Mouse (Mus musculus) kidney, embryonic 16.5 days (tissue): ENCODE measurements around the gene Mafb. TPM values are rescaled to one million over a fixed set of nuclear protein-coding genes. Genes with fewer than 3 reads are reported as not detected.

Experiments used
- ATAC-seq: fragments of 200-750 bp; cut with Nextera tagmentation; 2 replicates; pipeline ENCODE4 v1.8.0; 2017; ENCODE audit warnings: moderate TSS enrichment; ENCODE audit not compliant: low FRiP score, low TSS enrichment
- H3K27ac ChIP-seq: fragments of 300-500 bp; sonication (generic); 2 replicates; pipeline ENCODE4 v1.5.1; 2014; ENCODE audit warnings: low read length
- H3K27me3 ChIP-seq: fragments of 300-500 bp; sonication (generic); 2 replicates; pipeline ENCODE4 v1.6.1; 2014; ENCODE audit warnings: low read length, control low read depth, mixed read lengths; ENCODE audit not compliant: insufficient read depth
- H3K36me3 ChIP-seq: fragments of 300-500 bp; sonication (generic); 2 replicates; pipeline ENCODE4 v1.6.1; 2014; ENCODE audit warnings: low read length, control low read depth, mixed read lengths; ENCODE audit not compliant: insufficient read depth
- H3K4me1 ChIP-seq: fragments of 300-500 bp; sonication (generic); 2 replicates; pipeline ENCODE4 v1.6.1; 2014; ENCODE audit warnings: low read length, control low read depth, mixed read lengths; ENCODE audit not compliant: insufficient read depth
- H3K4me2 ChIP-seq: fragments of 300-500 bp; sonication (generic); replicated peaks from 2 replicates; pipeline ENCODE4 v1.6.1; 2014; ENCODE audit warnings: low read depth, low read length
- H3K4me3 ChIP-seq: fragments of 300-500 bp; sonication (generic); 2 replicates; pipeline ENCODE4 v1.5.1; 2014; ENCODE audit warnings: mild to moderate bottlenecking, low read length
- H3K9ac ChIP-seq: fragments of 300-500 bp; sonication (generic); replicated peaks from 2 replicates; pipeline ENCODE4 v1.6.1; 2014; ENCODE audit warnings: low read length
- H3K9me3 ChIP-seq: fragments of 300-500 bp; sonication (generic); 2 replicates; pipeline ENCODE4 v1.6.1; 2016; ENCODE audit warnings: low read length, control low read depth
- WGBS: fragments of 180-500 bp; shearing (Covaris S2); extraction: QIAGEN DNeasy Blood & Tissue Kit; methylation state at CpG from one replicate; pipeline ENCODE4 v1.1.7; 2014; 5-methylcytosine and 5-hydroxymethylcytosine counted together
- polyA plus RNA-seq: library from polyadenylated mRNA; unstranded; fragments of >200 nt; fragmentation: Nextera tagmentation; extraction: Ambion mirVana; gene quantifications from 2 replicates; pipeline ENCODE4 v1.2.1, GENCODE M21; 2015

The Mafb gene
- polyA plus RNA-seq, 1 experiment from 2014 or later: 31.4 TPM

DNA sequence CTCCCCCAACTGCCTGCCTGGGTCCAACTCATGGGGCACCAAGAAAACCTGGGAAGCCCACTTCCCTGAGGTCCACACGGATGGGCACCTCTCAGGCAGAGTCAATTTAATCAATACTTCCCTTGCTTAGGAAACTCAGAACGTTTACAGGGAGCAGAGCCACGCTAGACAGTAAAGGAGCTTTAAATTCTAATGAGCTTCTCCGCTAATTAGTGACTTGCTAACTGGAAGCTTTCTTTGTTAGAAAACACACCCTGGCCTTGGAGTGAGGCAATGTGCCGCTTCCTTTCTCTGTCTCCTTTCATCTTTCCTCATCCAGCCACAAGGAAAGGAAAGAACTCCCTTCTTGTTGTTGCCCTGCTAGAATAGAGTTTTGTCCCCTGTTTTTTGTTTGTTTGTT lies 21.7 kb upstream of the Mafb start:
- Histone ChIP-seq H3K36me3 (no peaks in the 10 kb centered on the region), H3K27me3 (peaks cover 3% of the 10 kb centered on the region; the same call in 1 of the 2 replicates), H3K27ac (no peak overlapping the region), H3K4me2 (no peak overlapping the region), H3K4me1 (peaks cover 2% of the 10 kb centered on the region; the same call in 1 of the 2 replicates), H3K4me3 (no peak overlapping the region), H3K9me3 (no peaks in the 10 kb centered on the region), H3K9ac (no peak overlapping the region)
- WGBS: 41% methylated on average over 5 of the region's 5 CpGs
- no peak for ATAC-seq

GRCm38 (mm10) chr2:160383418-160383817 lies 16.6 kb upstream of the Mafb start:
- Histone ChIP-seq H3K4me3 (no peak overlapping the region), H3K27ac (no peak overlapping the region), H3K9ac (no peak overlapping the region), H3K4me1 (peaks cover 10% of the 10 kb centered on the region; the same call in 1 of the 2 replicates), H3K36me3 (no peaks in the 10 kb centered on the region), H3K4me2 (no peak overlapping the region), H3K9me3 (no peaks in the 10 kb centered on the region), H3K27me3 (peaks cover 11% of the 10 kb centered on the region; the same call in 1 of the 2 replicates)
- ATAC-seq: peak; percentile 84; the same call in 1 of the 2 replicates
- WGBS: 40% methylated on average over 3 of the region's 3 CpGs

GRCm38 (mm10) chr2:160378271-160378670 lies 11.4 kb upstream of the Mafb start:
- no peaks in the 10 kb centered on the region for H3K36me3 ChIP-seq
- 0 out of 2 replicates have a peak, but pooled peaks cover 5% of the 10 kb centered on the region for H3K4me1 ChIP-seq
- H3K4me3 ChIP-seq: no peak overlapping the region
- ATAC-seq: peak; percentile 12; the same call in 1 of the 2 replicates
- peaks cover 33% of the 10 kb centered on the region for H3K27me3 ChIP-seq
- no peaks in the 10 kb centered on the region for H3K9me3 ChIP-seq
- no peak overlapping the region for H3K9ac ChIP-seq
- H3K4me2 ChIP-seq: no peak overlapping the region
- H3K27ac ChIP-seq: no peak overlapping the region
- 50% methylated on average over 4 of the region's 4 CpGs for WGBS

- H3K4me3 ChIP-seq: no peak overlapping the region
- no peaks in the 10 kb centered on the region for H3K9me3 ChIP-seq
- H3K36me3 ChIP-seq: no peaks in the 10 kb centered on the region
- no peak overlapping the region for H3K27ac ChIP-seq
- no peak overlapping the region for H3K4me2 ChIP-seq
- no peak for ATAC-seq
- H3K9ac ChIP-seq: no peak overlapping the region
- WGBS: 50% methylated on average over 5 of the region's 5 CpGs
- H3K27me3 ChIP-seq: peaks cover 44% of the 10 kb centered on the region
- H3K4me1 ChIP-seq: no peaks in the 10 kb centered on the region
Observed at GRCm38 (mm10) chr2:160376236-160376635, 9.4 kb upstream of the Mafb start.

DNA sequence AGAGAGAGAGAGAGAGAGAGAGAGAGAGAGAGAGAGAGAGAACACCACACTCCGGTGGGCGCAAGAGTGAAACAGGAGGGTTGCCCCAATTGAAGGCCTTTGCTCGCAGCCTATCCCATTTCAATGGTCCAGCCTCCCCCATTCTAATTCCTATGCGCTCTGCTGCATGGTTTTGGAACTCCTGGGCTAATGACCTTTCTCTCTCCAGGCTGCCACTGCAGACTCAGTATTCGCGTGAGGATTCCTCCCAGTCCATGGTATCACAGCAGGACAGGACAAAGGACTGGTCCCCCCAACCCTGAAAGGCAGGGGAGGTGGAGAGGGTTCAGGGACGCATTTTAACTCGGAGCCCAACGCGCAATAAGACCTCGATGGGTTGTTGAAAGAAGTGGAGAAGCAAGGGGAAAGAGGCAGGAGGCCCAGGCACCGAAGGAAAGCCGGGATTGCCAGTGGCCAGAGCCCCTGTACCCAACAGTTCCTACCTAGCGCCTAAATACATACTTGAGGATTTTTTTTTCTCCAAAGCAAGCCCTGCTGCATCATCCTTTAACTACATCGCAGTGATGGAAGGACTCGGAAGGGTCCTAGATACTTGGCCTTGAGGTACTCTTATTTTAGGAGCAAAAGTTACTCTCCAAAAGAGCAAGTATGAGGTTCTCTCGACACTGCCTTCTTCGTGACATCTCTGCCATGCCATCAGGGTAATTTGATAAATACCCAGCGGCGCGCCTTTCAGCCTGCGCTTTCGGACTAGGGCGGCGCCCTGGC lies 3.0 kb upstream of the Mafb start:
- WGBS: 6% methylated on average over 25 of the region's 25 CpGs
- peak overlapping the region; percentile 99 for H3K4me2 ChIP-seq
- H3K27ac ChIP-seq: no peak overlapping the region
- peaks cover 66% of the 10 kb centered on the region for H3K27me3 ChIP-seq
- 0 out of 2 replicates have a peak overlapping the region, but pooled peaks have one; percentile 50 for H3K9ac ChIP-seq
- no peak for ATAC-seq
- peaks cover 34% of the 10 kb centered on the region for H3K4me1 ChIP-seq
- peak overlapping the region; percentile 40; the same call in 1 of the 2 replicates for H3K4me3 ChIP-seq
- H3K9me3 ChIP-seq: no peaks in the 10 kb centered on the region
- no peaks in the 10 kb centered on the region for H3K36me3 ChIP-seq

GRCm38 (mm10) chr2:160368422-160369357 lies 1.8 kb upstream of the Mafb start:
- Histone ChIP-seq H3K4me3 (peak overlapping the region; percentile 40), H3K36me3 (no peaks in the 10 kb centered on the region), H3K4me1 (peaks cover 34% of the 10 kb centered on the region), H3K9me3 (no peaks in the 10 kb centered on the region), H3K27ac (no peak overlapping the region), H3K27me3 (peaks cover 64% of the 10 kb centered on the region), H3K4me2 (peak overlapping the region; percentile 99), H3K9ac (peak overlapping the region; percentile 50)
- ATAC-seq: no peak
- 1% methylated on average over 52 of the region's 52 CpGs for WGBS

DNA sequence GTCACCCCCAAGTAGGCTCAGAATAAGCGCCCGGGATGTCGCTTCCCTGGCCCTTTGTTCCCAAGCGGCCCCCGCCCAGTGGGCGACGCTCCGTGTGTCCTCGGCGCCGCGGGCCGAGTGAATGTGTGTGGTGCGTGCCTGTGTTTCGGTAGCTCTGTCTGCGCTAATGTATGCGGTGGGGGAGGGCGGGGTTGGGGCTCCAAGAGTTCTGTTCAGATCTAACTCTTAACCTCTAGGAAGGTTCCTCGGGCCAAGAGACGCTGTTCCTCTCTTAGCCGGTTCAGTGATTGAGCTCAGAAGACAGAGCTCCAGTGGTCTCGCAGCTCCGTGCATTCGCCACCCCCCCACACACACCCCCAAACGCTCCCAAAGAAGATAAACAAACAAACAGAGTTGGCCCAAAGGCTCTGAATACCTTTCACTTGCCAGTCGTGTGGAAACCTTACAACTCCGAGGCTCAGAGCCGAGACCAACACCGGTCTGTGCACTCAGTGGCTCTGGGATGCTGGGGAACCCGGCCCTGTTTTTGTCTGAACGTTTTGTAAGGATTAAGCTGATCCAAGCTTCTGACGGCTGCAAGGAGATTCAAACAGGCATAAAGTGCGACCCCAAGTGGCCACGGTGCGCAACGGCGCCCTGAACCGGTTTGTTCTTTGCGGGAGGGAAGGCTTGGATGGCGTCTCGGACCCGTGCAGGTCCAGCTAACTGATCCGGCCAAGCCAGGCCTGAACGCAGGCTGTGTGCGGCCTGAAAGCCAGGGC lies 763 bp upstream of the Mafb start:
- H3K27me3 ChIP-seq: peaks cover 65% of the 10 kb centered on the region
- H3K9ac ChIP-seq: peak overlapping the region; percentile 77
- H3K36me3 ChIP-seq: no peaks in the 10 kb centered on the region
- H3K4me1 ChIP-seq: peaks cover 34% of the 10 kb centered on the region
- peak overlapping the region; percentile 99 for H3K4me2 ChIP-seq
- WGBS: under 1% methylated on average over 45 of the region's 45 CpGs
- H3K4me3 ChIP-seq: peak overlapping the region; percentile 58
- no peaks in the 10 kb centered on the region for H3K9me3 ChIP-seq
- ATAC-seq: peak; percentile 65
- H3K27ac ChIP-seq: peak overlapping the region; percentile 81

DNA sequence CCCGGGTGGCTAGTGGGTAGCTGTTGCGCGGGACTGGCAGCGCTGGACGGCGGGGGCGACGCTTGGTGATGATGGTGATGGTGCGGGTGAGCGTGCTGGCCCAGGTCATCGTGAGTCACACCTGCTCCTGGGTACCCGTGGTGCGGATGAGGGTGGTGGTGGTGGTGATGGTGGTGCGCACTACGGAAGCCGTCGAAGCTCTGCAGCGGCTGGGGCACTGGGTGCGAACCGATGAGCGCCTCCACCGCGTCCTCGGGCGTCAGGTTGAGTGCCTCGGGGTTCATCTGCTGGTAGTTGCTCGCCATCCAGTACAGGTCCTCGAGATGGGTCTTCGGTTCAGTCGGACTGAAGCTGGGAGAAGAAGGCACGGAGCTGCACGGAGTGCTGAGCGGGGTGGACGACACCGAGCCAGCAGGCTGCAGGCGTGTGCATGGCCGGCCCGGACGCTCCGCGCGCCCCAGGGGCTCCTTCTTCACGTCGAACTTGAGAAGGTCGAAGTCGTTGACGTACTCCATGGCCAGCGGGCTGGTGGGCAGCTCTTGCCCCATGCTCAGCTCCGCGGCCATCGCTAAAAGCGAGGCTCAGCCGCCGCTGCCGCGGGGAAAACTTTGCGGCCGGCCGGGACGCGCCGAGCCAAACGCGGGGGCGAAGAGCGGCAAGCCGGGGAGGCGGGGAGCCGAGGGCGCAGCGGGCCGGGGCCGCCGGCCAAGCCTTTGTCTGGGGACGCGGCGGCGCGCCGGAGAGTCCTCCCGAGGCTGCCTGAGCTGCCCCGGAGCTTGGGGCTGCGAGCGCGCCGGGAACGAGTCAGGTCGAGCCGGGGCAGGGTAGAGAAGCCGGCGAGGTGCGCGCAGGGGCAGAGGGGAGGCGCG lies 520 bp downstream of the Mafb start:
- peaks cover 66% of the 10 kb centered on the region for H3K27me3 ChIP-seq
- peak overlapping the region; percentile 99 for H3K4me2 ChIP-seq
- no peaks in the 10 kb centered on the region for H3K9me3 ChIP-seq
- peak overlapping the region; percentile 77 for H3K9ac ChIP-seq
- no peaks in the 10 kb centered on the region for H3K36me3 ChIP-seq
- peak overlapping the region; percentile 58 for H3K4me3 ChIP-seq
- WGBS: under 1% methylated on average over 90 of the region's 95 CpGs
- peak overlapping the region; percentile 72 for H3K27ac ChIP-seq
- peaks cover 34% of the 10 kb centered on the region for H3K4me1 ChIP-seq
- ATAC-seq: peak; percentile 33
